Mouse (Mus musculus): ENCODE measurements around the gene Gnat3.

DNA sequence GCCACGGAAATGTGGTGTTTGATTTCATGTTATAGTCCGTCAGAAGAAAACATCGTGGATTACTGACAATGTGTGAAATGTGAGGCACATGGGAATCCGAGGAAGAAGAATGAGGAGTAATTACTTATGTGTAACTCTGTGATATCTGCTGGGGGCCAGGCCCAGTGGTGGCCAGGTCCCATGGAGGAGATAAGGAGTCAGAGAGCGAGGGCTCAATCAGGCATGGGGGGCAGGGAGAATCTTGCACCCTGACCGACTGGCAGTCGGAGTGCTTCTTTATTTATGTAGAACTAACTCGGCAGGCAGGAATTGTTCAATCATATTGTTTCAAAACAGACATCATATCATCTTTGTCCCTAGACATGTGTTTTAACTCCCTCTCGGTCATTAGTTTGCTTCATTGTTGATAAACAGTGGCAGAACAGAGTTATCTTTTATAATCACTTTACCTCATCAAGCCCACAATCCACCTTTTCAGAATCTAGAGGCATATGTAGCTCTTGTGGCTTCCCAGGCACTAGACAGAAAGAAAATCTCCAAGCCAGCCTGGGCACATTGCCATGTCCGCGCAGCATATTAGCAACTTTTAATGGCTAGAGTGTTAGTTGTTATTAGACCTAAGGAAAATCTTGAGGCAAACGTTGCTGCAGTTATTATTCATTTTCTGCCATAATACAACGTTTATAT is 7.5 kb downstream of the Gnat3 start:
- no peak for TF ChIP-seq CTCF (IDR thresholded peaks at IDR 0.05; ENCODE audit: borderline replicate concordance, control insufficient read depth, extremely low read depth, insufficient read depth, low read length, poor library complexity)
- no peak for TF ChIP-seq POLR2A (IDR thresholded peaks at IDR 0.05; ENCODE audit: control insufficient read depth, extremely low read depth, insufficient read depth, low read length, poor library complexity)
